Mouse (Mus musculus): ENCODE results near the gene Depdc1b. TPM values are rescaled to one million over a fixed set of nuclear protein-coding genes. Genes with fewer than 3 reads are reported as not detected.
A peak's percentile ranks its signal among the peaks of the same experiment; 100 is the strongest.

Gene Depdc1b
- polyA plus RNA-seq, 1 experiment from 2014 or later, result 1.7 TPM

DNA sequence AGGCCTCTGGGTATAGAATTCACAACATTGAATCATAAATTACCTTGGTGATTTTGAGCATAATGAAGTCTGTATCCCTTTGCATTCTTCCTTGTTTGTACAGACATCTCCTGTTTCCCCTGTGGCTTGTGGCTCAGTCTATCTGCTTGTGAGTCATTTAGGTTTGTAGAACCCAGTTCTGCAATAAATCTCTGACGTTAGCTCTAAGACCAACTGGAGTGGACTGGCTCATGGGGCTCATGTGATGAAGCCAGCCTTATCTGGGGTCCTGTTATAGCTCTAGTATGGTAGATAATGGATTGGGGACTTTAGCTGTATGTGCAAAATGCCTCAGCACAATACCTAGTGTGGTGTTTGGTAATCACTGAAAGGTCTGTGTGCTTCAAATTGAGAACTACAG lies 12.3 kb upstream of the Depdc1b start:
- Histone ChIP-seq H3K4me1 (ENCODE audit: control insufficient read depth, insufficient read depth, low read depth, low read length) (no peaks in the 10 kb centered on the region), H3K9ac (ENCODE audit: low read depth, low read length) (no peak overlapping the region), H3K9me3 (ENCODE audit: control insufficient read depth, low read length) (no peaks in the 10 kb centered on the region), H3K36me3 (ENCODE audit: control insufficient read depth, insufficient read depth, low read length) (no peaks in the 10 kb centered on the region), H3K4me3 (ENCODE audit: low read length) (no peak overlapping the region), H3K4me2 (ENCODE audit: low read length) (no peak overlapping the region), H3K27me3 (replicated peaks; ENCODE audit: control insufficient read depth, insufficient read depth, low read length) (no peaks in the 10 kb centered on the region), H3K27ac (ENCODE audit: low read depth, low read length) (no peak overlapping the region)
- 83% methylated on average over 1 of the region's 1 CpGs for WGBS
- no peak for ATAC-seq

- no peak overlapping the region for H3K9ac ChIP-seq (ENCODE audit: low read depth, low read length)
- no peak overlapping the region for H3K4me3 ChIP-seq (ENCODE audit: low read length)
- WGBS, result 53% methylated on average over 2 of the region's 2 CpGs
- no peaks in the 10 kb centered on the region for H3K4me1 ChIP-seq (ENCODE audit: control insufficient read depth, insufficient read depth, low read depth, low read length)
- ATAC-seq, result no peak
- H3K36me3 ChIP-seq (ENCODE audit: control insufficient read depth, insufficient read depth, low read length), result no peaks in the 10 kb centered on the region
- H3K27me3 ChIP-seq (replicated peaks; ENCODE audit: control insufficient read depth, insufficient read depth, low read length), result no peaks in the 10 kb centered on the region
- no peaks in the 10 kb centered on the region for H3K9me3 ChIP-seq (ENCODE audit: control insufficient read depth, low read length)
- H3K4me2 ChIP-seq (ENCODE audit: low read length), result no peak overlapping the region
- no peak overlapping the region for H3K27ac ChIP-seq (ENCODE audit: low read depth, low read length)
Measured at GRCm38 (mm10) chr13:108304680-108305079, 11.5 kb upstream of the Depdc1b start.

- peak overlapping the region; percentile 78 for H3K9ac ChIP-seq (ENCODE audit: low read depth, low read length)
- peak overlapping the region; percentile 63 for H3K4me3 ChIP-seq (ENCODE audit: low read length)
- H3K4me2 ChIP-seq (ENCODE audit: low read length), result peak overlapping the region; percentile 98
- no peaks in the 10 kb centered on the region for H3K27me3 ChIP-seq (replicated peaks; ENCODE audit: control insufficient read depth, insufficient read depth, low read length)
- no peak overlapping the region for H3K27ac ChIP-seq (ENCODE audit: low read depth, low read length)
- ATAC-seq, result peak; percentile 83
- no peaks in the 10 kb centered on the region for H3K9me3 ChIP-seq (ENCODE audit: control insufficient read depth, low read length)
- peaks cover 4% of the 10 kb centered on the region for H3K4me1 ChIP-seq (ENCODE audit: control insufficient read depth, insufficient read depth, low read depth, low read length)
- under 1% methylated on average over 29 of the region's 32 CpGs for WGBS
- H3K36me3 ChIP-seq (ENCODE audit: control insufficient read depth, insufficient read depth, low read length), result no peaks in the 10 kb centered on the region
Measured at GRCm38 (mm10) chr13:108316487-108316903, 363 bp downstream of the Depdc1b start.

DNA sequence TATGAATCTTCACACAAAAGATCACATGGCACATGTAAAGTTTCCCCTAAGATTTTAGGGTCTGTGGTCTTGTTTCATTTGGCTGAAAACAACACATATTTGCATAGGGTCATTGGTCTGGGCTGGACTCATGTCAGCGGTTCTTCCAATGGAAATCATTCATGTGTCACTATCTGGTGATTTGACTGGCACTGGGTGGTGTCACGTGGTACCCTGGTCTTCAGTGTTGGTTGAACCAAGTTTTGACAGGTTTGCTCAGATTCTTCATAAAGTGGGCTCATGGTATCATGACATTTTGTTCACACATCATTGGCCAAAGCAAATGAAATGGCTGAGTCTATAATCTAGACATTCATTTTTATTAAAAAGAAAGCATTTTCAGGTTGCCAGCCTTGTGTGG lies 1.3 kb downstream of the Depdc1b start:
- Histone ChIP-seq H3K9me3 (ENCODE audit: control insufficient read depth, low read length) (no peaks in the 10 kb centered on the region), H3K36me3 (ENCODE audit: control insufficient read depth, insufficient read depth, low read length) (no peaks in the 10 kb centered on the region), H3K27me3 (replicated peaks; ENCODE audit: control insufficient read depth, insufficient read depth, low read length) (no peaks in the 10 kb centered on the region), H3K4me2 (ENCODE audit: low read length) (no peak overlapping the region; the same call in 1 of the 2 replicates), H3K27ac (ENCODE audit: low read depth, low read length) (no peak overlapping the region), H3K4me1 (ENCODE audit: control insufficient read depth, insufficient read depth, low read depth, low read length) (peaks cover 4% of the 10 kb centered on the region), H3K4me3 (ENCODE audit: low read length) (no peak overlapping the region), H3K9ac (ENCODE audit: low read depth, low read length) (no peak overlapping the region)
- WGBS, result 78% methylated on average over 2 of the region's 2 CpGs
- no peak for ATAC-seq

DNA sequence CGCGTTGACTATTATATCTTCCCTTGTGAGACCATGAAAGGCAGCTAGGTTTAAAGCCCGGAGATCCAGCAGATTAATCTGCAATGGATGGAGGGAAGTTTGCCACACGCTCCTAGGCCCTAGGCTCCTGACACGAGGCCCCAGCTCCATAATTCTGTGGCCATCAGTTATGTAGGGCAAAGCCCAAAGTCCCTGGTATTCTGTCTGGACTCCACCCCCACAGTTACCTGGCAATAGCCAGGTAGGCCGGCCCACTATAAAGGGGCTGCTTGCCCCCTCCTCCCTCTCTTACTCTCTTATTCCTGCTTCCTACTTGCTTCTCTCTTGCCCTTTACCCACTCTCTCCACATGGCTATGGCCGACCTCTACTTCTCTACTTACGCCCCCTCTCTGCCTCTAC lies 2.9 kb downstream of the Depdc1b start:
- no peak overlapping the region for H3K4me2 ChIP-seq (ENCODE audit: low read length)
- no peaks in the 10 kb centered on the region for H3K36me3 ChIP-seq (ENCODE audit: control insufficient read depth, insufficient read depth, low read length)
- ATAC-seq, result no peak
- no peaks in the 10 kb centered on the region for H3K9me3 ChIP-seq (ENCODE audit: control insufficient read depth, low read length)
- no peak overlapping the region for H3K27ac ChIP-seq (ENCODE audit: low read depth, low read length)
- H3K9ac ChIP-seq (ENCODE audit: low read depth, low read length), result no peak overlapping the region
- 99% methylated on average over 8 of the region's 8 CpGs for WGBS
- no peaks in the 10 kb centered on the region for H3K27me3 ChIP-seq (replicated peaks; ENCODE audit: control insufficient read depth, insufficient read depth, low read length)
- H3K4me1 ChIP-seq (ENCODE audit: control insufficient read depth, insufficient read depth, low read depth, low read length), result peaks cover 4% of the 10 kb centered on the region
- H3K4me3 ChIP-seq (ENCODE audit: low read length), result no peak overlapping the region

DNA sequence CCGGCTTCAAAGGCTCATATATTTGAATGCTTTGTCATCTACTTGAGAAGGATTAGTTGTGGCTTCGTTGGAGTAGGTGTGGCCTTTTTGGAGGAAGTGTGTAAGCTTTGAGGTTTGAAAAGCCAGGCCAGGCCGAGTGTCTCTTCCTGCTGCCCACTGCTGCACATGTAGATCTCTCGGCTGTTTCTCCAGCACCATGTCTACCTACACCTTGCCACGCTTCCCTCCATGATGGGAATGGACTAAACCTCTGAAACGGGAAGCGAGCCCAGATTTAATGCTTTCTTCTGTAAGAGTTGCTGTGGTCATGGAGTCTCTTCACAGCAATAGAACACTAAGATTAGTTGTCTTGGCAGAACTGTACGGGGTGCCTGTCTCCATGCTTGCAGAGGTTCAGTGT lies 4.1 kb downstream of the Depdc1b start:
- H3K4me1 ChIP-seq (ENCODE audit: control insufficient read depth, insufficient read depth, low read depth, low read length), result peaks cover 4% of the 10 kb centered on the region
- H3K27me3 ChIP-seq (replicated peaks; ENCODE audit: control insufficient read depth, insufficient read depth, low read length), result no peaks in the 10 kb centered on the region
- H3K36me3 ChIP-seq (ENCODE audit: control insufficient read depth, insufficient read depth, low read length), result no peaks in the 10 kb centered on the region
- no peak overlapping the region for H3K4me2 ChIP-seq (ENCODE audit: low read length)
- H3K9ac ChIP-seq (ENCODE audit: low read depth, low read length), result no peak overlapping the region
- H3K27ac ChIP-seq (ENCODE audit: low read depth, low read length), result no peak overlapping the region
- 91% methylated on average over 8 of the region's 8 CpGs for WGBS
- no peaks in the 10 kb centered on the region for H3K9me3 ChIP-seq (ENCODE audit: control insufficient read depth, low read length)
- no peak for ATAC-seq
- H3K4me3 ChIP-seq (ENCODE audit: low read length), result no peak overlapping the region

DNA sequence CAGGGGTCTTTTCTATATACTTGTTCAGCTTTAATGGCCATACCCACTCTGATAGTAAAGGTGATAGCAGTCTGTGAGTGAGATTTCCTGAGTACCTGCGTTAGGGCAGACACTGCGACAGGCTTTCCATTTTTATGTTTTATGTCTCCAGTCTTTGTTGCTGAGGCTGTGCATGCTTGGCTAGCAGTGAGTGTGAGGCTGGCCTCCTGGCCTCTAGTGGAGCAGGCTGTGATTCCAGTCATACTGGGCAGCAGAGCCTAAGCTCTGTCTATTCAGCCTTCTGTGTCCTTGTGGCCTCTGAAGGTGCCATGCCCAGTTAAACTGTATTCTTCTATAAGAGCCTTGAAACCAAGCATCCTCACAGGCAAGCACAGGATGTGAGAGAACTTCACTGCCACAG lies 6.3 kb downstream of the Depdc1b start:
- H3K4me3 ChIP-seq (ENCODE audit: low read length), result no peak overlapping the region
- no peaks in the 10 kb centered on the region for H3K9me3 ChIP-seq (ENCODE audit: control insufficient read depth, low read length)
- no peak overlapping the region for H3K4me2 ChIP-seq (ENCODE audit: low read length)
- no peak for ATAC-seq
- H3K9ac ChIP-seq (ENCODE audit: low read depth, low read length), result no peak overlapping the region
- H3K36me3 ChIP-seq (ENCODE audit: control insufficient read depth, insufficient read depth, low read length), result no peaks in the 10 kb centered on the region
- H3K27me3 ChIP-seq (replicated peaks; ENCODE audit: control insufficient read depth, insufficient read depth, low read length), result no peaks in the 10 kb centered on the region
- H3K27ac ChIP-seq (ENCODE audit: low read depth, low read length), result no peak overlapping the region
- 99% methylated on average over 2 of the region's 2 CpGs for WGBS
- H3K4me1 ChIP-seq (ENCODE audit: control insufficient read depth, insufficient read depth, low read depth, low read length), result no peaks in the 10 kb centered on the region

DNA sequence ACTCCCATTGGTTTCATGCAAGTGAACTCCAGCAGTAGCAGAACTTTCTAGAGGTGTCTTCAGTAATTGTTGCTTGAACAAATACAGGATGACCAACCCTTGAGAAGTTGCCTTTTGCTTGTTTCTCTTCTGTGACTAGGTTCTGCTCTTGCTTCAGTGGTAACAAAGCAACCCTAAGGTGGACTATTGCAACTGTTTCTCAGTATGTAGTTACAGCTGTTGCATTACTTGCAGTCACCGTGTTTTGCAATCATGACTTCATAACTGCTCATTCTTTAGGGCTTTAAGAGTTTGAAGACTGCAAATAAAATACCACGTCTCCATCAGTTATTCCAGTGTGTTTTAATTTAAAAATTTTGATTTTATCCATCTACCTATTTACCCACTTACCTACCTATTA lies 7.2 kb downstream of the Depdc1b start:
- 93% methylated on average over 2 of the region's 2 CpGs for WGBS
- Histone ChIP-seq H3K4me1 (ENCODE audit: control insufficient read depth, insufficient read depth, low read depth, low read length) (no peaks in the 10 kb centered on the region), H3K9ac (ENCODE audit: low read depth, low read length) (no peak overlapping the region), H3K9me3 (ENCODE audit: control insufficient read depth, low read length) (no peaks in the 10 kb centered on the region), H3K4me3 (ENCODE audit: low read length) (no peak overlapping the region), H3K27ac (ENCODE audit: low read depth, low read length) (no peak overlapping the region), H3K27me3 (replicated peaks; ENCODE audit: control insufficient read depth, insufficient read depth, low read length) (no peaks in the 10 kb centered on the region), H3K4me2 (ENCODE audit: low read length) (no peak overlapping the region), H3K36me3 (ENCODE audit: control insufficient read depth, insufficient read depth, low read length) (no peaks in the 10 kb centered on the region)
- no peak for ATAC-seq

DNA sequence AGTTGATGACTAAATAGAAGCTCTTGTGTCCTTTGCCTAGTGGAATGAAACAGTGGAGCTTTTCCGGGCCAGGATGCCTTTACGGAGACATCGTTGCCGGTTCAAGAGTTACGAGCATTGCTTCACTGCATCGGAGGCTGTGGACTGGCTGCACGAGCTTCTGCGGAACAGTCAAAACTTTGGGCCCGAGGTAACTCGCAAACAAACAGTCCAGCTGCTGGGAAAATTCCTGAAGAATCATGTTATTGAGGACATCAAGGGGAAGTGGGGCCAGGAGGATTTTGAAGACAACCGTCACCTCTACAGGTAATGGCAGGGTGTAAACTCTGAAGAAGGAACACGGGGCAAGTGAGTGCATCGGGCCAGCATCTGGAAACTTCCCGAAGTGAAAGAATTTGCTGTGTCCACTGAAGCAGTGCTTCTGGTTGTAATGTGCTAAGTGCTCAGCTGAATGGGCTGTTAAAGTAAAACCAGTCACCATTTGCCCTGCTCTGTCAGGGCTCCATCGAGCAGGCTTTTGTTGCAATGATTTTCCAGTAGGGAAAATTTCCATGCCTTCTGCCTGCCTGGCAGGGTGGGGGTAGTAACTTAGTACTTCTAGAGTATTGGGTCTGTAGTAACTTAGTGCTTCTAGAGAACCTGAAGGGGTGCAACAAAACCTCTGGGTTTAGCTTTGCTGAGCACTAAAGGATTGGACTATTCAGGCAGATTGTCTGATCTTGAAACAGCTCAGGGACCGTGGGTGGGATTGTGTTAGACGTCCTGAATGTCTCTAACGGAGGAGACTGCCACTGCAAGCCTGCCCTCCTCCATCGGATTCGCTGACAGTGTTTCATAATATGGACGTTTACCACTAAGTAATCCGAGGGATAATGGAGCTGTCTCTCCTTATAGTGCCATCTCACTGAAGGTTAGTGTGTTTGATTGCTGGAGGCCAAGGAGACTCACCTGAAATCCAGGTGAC lies 8.0 kb downstream of the Depdc1b start:
- Histone ChIP-seq H3K27me3 (replicated peaks; ENCODE audit: control insufficient read depth, insufficient read depth, low read length) (no peaks in the 10 kb centered on the region), H3K4me1 (ENCODE audit: control insufficient read depth, insufficient read depth, low read depth, low read length) (no peaks in the 10 kb centered on the region), H3K36me3 (ENCODE audit: control insufficient read depth, insufficient read depth, low read length) (no peaks in the 10 kb centered on the region), H3K4me2 (ENCODE audit: low read length) (no peak overlapping the region), H3K27ac (ENCODE audit: low read depth, low read length) (no peak overlapping the region), H3K9ac (ENCODE audit: low read depth, low read length) (no peak overlapping the region), H3K4me3 (ENCODE audit: low read length) (no peak overlapping the region), H3K9me3 (ENCODE audit: control insufficient read depth, low read length) (no peaks in the 10 kb centered on the region)
- WGBS, result 90% methylated on average over 22 of the region's 22 CpGs
- no peak for ATAC-seq
